Mouse (Mus musculus): Measurements from ENCODE around the gene Krt78.
"Not testable (repeated sequence)": the region's sequence is repeated elsewhere in the genome, so short reads cannot be mapped to it uniquely, and the experiment has no call there.

Krt78 gene

DNA sequence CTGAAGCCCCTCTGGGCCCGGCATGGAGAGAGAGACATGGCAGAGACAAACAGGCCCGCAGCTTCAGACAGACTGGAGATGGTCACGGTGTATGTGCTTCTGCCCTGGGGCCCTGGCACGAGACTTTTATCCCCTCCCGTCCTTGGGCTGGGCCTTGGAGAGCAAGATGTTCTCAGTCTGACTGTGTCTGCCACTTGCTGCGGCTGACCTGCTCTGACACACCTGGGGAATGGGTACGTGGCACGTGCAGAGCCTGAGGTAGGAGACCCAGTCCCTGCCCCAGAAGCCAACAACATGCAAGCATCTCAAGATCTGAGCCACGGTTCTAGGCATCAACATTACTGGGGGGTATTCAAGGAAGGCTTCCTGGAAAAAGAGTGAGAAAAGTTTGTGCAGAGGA lies at the start of gene Krt78:
Gene Krt78 (minus strand): TSS at position 101 of the 400 bp plus-strand sequence.
- no peak for DNase-seq (ENCODE audit: low spot score in 2 of 2)

DNA sequence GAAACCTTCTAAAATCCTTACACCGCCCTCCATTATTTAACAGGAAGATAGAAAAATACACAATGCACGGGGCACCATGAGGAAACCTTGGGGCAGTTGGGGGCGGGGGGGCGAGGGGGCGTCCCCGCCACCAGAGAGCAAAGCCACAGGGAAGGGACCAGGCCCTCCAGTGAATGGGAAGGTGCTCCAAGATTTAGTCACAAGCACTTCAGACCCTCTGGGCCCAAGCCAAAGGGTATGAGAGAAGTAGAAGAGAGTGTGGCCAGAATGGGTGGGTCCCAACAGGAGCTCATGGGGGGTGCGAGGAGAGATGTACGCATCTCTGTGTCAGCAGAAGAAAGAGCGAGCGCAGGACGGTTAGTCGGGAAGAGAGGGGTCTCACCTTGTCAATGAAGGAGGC lies 49.4 kb upstream of the Krt78 start:
- no peak for DNase-seq (ENCODE audit: low spot score in 2 of 2)

DNA sequence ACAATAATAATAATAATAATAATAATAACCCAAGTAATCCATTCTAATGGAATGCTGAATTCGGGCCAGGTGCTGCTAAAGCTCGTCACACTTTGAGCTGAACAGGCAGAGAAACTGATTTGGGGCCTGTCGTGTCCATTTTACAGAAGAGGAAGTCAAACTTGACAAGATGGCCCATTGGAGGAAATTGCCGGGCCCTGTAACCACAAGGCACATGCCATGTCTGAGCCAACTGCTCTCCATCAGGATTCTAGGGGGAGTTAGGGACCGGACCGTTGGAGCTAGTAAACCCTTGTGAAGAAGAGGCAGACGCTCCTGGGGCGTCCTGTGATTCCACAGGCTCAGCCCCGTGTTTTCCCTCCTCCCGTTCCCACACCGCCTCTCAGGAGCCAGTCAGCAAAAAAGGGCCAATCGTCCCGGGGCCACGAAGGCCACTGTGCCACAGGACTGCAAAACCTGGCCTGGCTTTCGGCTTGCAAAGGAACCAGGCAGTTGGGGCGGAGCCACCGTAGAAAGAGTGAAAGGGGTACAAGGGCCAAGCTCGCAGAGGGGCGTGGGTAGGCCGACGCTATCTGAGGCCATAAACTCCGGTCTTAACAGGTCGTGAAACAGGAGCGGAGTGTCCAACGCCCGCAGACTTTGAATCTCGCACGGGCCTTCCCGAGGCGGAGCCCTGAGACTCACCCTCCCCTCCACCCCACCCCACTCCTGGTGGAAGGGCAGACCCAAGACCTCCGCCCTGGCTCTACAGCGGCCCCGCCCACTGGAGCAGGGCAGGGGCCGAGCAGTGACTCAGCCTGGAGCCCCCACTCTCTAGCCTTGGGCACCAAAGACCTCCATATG lies 48.8 kb upstream of the Krt78 start:
- DNase-seq (ENCODE audit: low spot score in 2 of 2) = no peak

DNA sequence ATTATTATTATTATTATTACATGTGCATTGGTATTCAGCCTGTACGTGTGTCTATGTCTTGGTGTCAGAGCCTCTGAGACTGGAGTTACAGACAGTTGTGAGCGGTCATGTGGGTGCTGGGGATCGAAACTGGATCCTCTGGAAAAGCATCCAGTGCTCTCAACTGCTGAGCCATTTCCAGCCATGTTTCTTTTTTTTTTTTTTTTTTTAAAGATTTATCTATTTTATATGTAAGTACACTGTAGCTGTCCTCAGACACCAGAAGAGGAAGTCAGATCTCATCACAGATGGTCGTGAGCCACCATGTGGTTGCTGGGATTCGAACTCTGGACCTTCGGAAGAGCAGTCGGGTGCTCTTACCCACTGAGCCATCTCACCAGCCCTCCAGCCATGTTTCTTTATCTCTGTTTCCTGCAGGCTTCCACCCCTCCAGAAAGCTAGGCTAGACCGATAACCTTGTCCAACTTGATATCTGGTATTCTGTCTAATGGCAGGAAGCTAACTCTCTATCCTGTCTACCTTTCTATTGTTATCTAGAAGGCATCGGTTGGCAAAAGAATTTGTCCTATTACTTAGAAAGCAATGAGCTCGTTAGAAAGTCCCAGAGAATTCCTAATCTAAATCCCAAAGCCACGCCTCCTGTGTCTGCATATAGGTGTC lies 45.7 kb upstream of the Krt78 start:
- DNase-seq (ENCODE audit: low spot score in 2 of 2) = no peak

DNA sequence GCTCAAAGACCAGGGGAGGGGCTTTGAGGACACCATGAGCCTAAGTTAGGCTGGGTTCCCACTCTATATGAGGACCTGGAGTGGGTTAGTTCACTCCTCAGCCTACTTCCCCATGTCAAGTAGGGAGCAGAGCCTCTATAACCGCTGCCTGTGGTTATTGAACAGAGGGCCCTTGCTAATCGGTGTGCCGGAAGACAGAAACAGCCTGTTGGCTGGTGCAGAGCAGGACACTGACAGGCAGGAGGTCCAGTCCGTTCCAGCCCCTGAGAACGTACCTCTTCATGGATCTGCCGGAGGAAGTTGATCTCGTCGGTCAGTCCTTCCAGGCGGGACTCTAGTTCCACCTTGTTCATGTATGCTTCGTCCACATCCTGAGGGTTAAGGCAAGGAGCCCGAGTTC lies 45.1 kb upstream of the Krt78 start:
- no peak for DNase-seq (ENCODE audit: low spot score in 2 of 2)

DNA sequence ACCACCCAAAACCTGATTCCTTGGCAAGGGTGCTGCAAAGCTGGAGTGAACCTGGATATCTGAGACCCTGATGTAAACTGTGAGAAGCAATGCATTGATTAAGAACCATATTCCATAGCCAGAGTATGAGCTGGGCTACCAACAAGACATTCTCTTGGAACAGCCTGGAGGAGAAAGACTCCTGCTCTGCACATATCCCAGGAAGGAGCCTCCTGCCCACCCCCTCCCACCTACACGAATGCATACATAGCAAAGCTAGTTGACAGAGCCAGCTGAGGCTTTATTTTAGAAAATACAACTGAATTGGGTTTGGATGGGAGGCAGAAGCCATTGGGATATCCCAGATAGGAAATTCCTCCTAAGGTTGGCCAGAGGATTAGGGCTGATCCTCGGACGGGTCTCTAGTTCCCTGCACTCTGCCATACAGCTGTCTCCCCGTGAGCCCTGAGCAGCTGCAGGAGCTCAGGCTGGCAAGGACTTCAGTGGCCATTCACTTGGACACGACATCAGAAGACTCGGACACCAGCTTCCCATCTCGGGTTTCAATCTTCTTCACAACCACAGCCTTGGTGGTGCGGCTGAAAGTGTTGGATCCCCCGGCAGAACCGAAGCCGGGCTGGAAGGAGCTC lies 42.5 kb upstream of the Krt78 start:
- DNase-seq (ENCODE audit: low spot score in 2 of 2) = not testable (repeated sequence)

DNA sequence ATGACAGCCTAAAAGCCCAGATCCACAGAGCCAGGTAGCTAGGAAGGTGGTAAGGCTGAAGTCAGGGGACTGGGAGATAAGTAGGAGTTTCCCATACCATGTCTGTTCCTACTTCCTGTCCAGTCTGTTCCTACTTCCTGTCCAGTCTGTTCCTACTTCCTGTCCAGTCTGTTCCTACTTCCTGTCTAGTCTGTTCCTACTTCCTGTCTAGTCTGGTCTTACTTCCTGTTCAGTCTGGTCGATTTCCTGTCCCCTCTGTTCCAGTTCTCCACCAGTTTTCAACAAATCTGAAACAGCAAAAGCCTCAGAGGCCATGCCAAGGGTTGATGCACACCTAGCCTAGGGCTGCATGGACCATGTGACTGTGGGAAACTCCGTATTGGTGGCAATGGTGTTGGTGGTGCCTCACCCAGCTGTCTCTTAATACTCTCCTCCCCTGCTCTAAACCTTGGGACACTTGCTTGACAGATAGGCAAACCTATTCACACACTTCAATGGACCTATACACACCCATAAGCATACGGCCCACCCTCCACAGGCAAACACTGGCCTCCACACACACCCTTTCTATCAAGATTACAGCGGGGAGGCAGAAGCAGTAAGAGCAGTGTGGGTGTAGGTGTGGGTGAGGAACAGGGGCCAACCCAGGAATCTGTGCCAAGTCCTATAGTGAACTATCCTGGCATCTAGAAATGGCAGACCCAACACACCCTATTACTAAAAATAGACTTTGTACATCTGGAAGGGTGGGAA lies 41.6 kb upstream of the Krt78 start:
- DNase-seq (ENCODE audit: low spot score in 2 of 2) = no peak

DNA sequence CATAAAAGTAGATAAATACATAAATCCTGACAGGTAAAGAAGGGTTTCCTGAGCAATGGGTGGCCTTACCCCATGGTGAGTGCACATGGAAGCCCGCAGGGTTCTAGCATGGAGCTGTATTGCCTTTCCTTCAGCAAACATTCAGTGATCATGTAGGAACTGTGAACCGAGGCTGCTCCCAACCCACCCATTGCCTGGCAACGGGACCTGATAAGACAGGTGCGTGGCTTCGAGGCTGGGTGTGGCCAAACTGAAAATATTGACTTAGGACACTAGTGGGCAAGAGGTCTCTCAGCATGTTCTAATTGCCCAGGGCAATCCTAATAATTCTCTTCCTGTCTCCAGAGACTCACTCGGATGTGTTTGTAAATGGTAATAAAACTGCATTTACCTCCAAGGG lies 40.3 kb upstream of the Krt78 start:
- no peak for DNase-seq (ENCODE audit: low spot score in 2 of 2)

DNA sequence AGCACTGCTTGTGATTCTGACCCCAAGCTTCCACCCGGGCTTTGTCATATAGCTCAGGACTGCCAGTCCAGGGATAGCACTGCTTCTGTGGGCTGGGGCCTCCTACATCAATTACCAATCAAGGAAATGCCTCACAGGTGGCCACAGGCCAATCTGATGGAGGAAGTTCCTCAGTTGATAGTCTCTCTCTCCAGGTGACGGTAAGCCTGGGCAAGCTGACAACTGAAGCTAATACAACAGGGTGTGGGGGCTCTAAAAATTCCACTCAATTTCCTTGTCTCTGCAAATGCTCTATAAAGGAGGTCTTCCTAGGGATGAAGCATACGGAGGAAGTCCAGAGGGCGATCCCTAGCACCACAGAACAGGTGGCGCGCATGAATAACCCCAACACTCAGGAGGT lies 36.9 kb upstream of the Krt78 start:
- no peak for DNase-seq (ENCODE audit: low spot score in 2 of 2)

DNA sequence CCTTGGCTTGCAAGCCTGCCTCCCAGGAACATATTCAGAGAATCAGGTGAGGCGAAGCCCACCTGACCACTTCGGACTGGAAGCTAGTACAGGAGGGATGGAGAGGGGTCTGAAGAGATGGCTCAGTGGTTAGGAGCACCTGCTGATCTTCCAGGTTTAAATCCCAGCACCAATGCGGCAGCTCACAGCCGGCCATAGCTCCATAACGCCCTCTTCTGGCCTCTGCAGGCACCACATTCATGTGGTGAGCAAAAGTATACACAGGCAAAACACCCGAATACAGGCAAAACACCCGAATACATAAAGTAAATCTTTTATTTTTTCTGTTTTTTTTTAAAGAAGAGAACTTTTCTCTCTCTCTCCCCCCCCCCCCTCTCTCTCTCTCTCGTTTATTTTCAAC lies 34.6 kb upstream of the Krt78 start:
- no peak for DNase-seq (ENCODE audit: low spot score in 2 of 2)

DNA sequence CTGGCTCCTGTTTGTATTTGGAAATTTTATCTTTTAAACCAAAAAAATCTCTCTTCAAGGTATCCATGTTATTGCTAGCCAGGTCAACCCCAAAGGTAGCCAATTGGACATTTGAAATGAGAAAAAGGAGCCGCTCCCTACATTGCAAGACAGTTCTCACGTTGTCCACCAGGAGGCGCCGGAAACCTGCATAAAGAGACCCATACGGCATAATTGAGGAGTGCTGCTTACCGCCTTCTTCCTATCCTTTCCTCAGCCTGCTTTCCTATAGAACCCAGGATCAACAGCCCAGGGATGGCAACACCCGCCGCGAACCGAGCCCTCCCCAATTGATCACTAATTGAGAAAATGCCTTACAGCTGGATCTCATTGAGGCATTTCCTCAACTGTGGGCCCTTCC lies 34.0 kb upstream of the Krt78 start:
- DNase-seq (ENCODE audit: low spot score in 2 of 2) = peak; percentile 86 to 90

DNA sequence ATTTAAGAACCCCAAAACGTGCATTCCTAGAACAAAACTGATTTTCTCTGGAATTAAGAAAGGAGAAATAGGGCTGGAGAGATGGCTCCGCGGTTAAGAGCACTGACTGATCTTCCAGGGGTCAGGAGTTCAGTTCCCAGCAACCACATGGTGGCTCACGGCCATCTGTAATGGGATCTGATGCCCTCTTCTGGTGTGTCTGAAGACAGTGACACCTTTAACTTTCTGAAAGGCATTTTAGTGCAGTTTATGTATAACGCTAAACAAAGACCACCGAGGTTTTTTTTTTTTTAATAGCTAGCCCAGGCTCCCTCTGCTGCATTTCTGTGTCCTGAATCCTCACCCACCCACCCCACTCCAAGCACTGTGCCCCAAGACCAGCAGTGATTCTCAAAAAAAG lies 30.7 kb upstream of the Krt78 start:
- DNase-seq (ENCODE audit: low spot score in 2 of 2) = no peak

DNA sequence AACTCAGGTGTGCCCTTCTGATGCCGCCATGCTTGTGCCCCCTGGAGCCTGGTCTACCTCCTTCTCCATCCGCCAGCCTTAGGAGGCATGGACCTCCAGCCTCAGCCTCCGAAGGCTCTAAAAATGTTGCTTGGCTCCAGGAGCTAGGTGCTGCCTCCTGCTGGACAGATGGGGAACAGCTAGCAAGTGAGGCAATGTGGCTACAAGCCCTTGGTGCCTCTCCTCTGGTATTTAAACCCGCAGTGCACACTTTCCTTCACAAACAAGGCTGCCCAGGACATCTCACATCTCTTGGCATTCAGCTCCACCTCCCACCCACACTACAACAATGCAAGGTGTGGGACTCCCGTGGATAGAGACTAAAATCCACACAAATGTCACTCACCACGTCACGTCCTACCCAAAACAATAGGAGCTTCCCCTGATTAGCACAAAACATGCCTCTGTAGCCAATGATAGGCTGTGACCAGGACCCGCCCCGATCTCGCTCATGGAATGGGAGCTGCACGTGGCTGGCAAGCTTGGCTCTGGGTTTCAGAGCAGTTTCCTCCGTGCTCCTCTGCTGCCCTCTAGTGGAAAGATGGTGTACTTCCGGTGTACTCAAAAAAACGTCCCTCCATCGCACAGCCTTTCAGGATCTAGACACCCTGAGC lies 30.0 kb upstream of the Krt78 start:
- DNase-seq (ENCODE audit: low spot score in 2 of 2) = peak; percentile 93 to 95

DNA sequence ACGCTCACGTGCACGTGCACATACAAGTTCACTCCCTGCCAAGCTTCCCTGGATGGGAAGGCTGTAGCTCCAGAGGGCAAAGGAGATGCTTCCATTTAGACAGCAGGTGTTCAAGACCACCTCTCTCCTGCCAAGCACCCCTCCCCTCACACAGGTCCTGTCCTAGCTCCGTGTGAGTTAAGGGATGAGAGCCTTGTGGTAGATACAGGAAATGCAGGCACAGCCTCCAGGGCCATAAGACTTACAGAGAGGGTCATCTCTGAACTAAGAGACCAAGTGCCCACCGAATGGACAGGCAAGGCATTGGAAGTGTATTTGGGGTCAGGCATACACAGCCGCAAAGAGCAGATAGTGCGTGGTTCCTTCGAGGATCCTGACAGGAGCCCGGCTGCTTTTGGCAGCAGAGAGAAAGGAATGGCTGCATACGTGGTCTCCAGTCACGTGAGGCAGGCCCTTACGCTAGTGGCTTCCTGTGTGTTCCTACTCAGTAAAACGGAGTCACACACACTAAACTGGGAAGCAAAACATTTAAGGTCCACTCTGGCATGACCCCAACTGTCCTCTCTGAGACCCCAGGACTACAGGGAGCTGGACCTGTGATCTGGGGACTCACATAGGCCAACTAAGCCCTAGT lies 29.3 kb upstream of the Krt78 start:
- DNase-seq (ENCODE audit: low spot score in 2 of 2) = no peak

DNA sequence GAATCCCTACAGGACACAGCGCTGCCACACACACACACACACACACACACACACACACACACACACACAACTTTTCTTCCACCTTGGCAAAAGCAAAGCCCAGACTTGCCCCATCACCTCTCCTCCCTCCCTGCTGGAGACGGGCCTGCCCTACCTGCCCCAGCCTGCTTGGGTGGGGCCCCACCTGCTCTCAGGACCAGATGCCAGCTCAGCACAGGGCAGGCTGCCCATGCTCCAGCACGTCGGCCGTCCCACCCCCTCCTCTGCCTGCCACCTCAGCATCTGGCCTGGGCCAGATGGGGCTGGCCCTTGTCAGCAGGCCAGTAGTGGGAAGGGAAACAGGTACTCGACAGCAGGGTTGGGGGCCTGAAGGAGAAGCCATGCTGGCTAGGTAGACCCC lies 26.8 kb upstream of the Krt78 start:
- DNase-seq (ENCODE audit: low spot score in 2 of 2) = no peak

DNA sequence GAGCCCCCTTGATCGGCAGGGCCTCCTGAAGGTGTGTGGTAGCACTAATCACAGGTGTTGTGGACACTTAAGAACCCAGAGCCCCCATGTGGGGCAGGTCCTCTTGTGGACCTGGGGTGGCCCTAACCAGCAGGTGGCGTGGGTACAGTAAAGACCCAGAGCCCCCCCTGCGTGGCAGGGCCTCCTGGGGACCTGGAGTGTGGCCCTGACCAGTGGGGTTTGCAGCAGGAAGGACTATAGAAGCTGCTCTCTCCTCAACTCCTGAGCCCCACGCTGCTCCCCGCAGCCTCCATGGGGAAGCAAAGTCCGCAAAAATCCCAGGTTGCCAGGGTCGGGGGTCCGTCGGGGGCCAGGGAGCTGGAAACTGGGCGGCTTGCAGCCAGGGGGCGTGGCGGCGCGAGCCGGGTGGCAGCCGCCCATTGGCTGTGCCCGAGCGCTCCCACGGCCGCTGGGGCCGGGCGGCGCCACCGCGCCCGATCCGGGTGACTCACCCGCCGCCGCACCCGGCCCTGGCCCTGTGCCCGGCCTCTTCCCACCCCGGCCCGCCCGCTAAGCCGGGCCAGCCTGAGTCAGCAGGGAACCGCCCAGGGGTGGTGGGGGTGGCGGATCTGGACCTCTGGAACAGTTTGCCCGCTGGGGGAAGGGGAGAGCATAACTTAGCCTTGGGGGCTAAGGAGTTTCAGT lies 23.1 kb upstream of the Krt78 start:
- peak; percentile 76 to 78 for DNase-seq (ENCODE audit: low spot score in 2 of 2)

DNA sequence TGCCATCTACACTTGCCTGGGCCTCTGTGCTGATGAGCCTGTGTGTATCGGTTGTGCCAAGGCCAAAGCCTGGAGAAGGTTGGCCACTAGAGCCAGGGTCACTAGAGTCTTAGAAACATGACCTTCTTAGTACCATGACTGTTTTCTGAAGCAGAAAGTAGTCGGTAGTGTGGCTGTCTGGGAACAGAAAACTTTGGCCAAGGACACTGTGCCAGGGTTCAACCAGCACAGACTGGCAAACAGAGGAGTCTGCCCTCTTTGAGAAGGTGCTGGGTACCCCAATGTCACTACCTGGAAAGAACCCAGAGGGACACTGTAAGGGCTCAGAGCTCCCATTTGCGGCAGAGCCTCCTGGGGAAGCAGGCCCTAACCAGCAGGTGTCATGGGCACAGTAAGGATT lies 22.6 kb upstream of the Krt78 start:
- DNase-seq (ENCODE audit: low spot score in 2 of 2) = no peak

DNA sequence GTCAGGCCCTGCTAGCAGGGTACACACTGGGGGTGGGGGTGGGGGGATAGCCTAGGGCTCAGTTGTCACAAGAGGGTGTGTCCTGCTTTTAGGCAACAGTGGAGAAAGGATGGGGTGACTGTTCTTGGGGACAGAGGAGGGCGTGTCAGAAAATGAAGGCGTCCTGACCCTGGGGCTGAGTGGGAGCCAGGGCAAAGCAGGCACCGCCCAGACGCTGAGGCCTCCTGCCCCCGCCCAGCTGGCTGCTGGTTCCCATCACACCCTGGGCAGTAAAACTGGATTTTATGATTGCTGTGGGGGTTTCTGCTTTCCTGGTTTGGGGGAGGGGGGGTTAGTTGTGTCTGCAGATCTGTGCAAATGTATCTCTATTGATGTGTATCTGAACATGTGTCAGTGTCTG lies 21.9 kb upstream of the Krt78 start:
- DNase-seq (ENCODE audit: low spot score in 2 of 2) = no peak

DNA sequence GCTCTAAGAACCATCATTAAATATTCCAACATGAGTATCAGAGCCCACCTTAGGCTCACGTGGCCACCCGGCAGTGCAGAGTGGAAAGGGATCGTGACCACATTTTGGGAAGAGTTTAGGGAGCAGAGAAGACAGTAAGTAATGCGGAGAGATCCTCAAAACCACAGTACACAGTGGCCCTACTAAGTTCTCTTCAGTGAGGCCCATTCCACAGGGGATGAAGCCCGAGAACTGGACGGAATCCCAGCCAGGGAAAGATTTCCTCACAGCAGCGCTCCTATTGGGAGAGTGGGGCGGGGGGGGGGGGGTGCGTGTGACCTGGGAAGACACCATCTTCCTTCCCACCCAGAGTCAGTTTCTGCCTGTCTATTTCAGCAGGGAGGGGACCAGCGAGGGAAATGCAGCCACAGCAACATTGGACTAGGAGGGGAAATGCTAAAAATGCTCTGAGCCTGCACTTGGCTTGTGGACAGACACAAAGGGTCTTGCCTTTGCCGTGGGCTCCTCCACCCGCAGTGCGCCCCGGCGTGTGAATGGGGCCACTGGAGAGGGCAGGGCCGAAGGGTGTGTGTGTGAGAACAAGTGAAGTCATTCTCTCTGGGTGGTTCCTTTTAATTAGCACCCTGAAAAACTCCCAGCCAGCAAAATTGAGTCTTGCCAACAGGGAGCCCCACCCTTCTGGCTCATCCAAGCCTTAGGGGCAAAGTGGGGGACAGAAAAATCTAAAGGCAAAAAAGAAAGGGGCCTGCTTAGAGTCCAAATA lies 20.2 kb upstream of the Krt78 start:
- no peak for DNase-seq (ENCODE audit: low spot score in 2 of 2)
